Mouse (Mus musculus) kidney, embryonic 15.5 days (tissue): ENCODE measurements at regions not wholly inside any gene's neighbourhood (a gene's known extent, or its start where the extent isn't known, plus 50 kb on each side); places are given as distances from the start of the nearest gene placed in this dataset.

ENCODE experiments used
- ATAC-seq: fragments of 200-750 bp; cut with Nextera tagmentation; replicated peaks from 2 replicates; pipeline ENCODE4 v1.8.0; 2017; ENCODE audit warnings: moderate TSS enrichment; ENCODE audit not compliant: low FRiP score
- H3K27ac ChIP-seq: fragments of 300-500 bp; sonication (generic); 2 replicates; pipeline ENCODE4 v1.5.1; 2015; ENCODE audit warnings: mild to moderate bottlenecking, inconsistent platforms
- H3K27me3 ChIP-seq: fragments of 300-500 bp; sonication (generic); 2 replicates; pipeline ENCODE4 v1.6.1; 2015; ENCODE audit warnings: inconsistent platforms
- H3K36me3 ChIP-seq: fragments of 300-500 bp; sonication (generic); 2 replicates; pipeline ENCODE4 v1.6.1; 2015; ENCODE audit warnings: inconsistent platforms
- H3K4me1 ChIP-seq: fragments of 300-500 bp; sonication (generic); 2 replicates; pipeline ENCODE4 v1.6.1; 2015; ENCODE audit warnings: inconsistent platforms
- H3K4me2 ChIP-seq: fragments of 300-500 bp; sonication (generic); 2 replicates; pipeline ENCODE4 v1.6.1; 2015; ENCODE audit warnings: moderate library complexity, mild to moderate bottlenecking, inconsistent platforms
- H3K4me3 ChIP-seq: fragments of 300-500 bp; sonication (generic); replicated peaks from 2 replicates; pipeline ENCODE4 v1.5.1; 2015; ENCODE audit warnings: mild to moderate bottlenecking, inconsistent platforms
- H3K9ac ChIP-seq: fragments of 300-500 bp; sonication (generic); 2 replicates; pipeline ENCODE4 v1.6.1; 2015; ENCODE audit warnings: mild to moderate bottlenecking, inconsistent platforms
- H3K9me3 ChIP-seq: fragments of 300-500 bp; sonication (generic); replicated peaks from 2 replicates; pipeline ENCODE4 v1.6.1; 2016; ENCODE audit warnings: inconsistent platforms
- WGBS: fragments of 180-500 bp; shearing (Covaris S2); methylation state at CpG from one replicate; pipeline ENCODE4 v1.1.7; 2015; ENCODE audit warnings: mixed read lengths; 5-methylcytosine and 5-hydroxymethylcytosine counted together

DNA sequence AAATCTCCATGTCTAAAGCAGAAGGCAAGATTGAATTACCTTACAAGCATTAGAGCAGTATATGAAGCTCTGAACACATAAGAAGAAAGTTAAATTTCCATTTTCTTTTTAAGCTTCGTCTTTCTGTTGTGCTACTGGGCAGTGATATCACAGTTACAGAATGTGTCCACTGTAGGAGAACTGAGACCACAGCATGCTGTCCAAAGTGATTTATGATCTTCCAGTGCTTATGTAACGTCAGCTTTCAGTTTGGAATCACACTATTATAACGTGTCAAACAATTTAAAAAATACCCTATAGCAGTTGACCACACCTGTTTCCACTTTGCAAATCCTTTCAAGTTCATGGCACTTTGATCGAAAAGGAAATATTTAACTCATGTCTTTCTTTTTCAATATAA, 221.7 kb downstream of the Pros1 start:
- 51% methylated on average over 4 of the region's 4 CpGs for WGBS
- no peak for ATAC-seq
- H3K4me3 ChIP-seq, result no peak overlapping the region
- no peaks in the 10 kb centered on the region for H3K4me1 ChIP-seq
- no peak overlapping the region for H3K27ac ChIP-seq
- H3K9me3 ChIP-seq, result no peaks in the 10 kb centered on the region
- no peaks in the 10 kb centered on the region for H3K36me3 ChIP-seq
- no peak overlapping the region for H3K4me2 ChIP-seq
- no peak overlapping the region for H3K9ac ChIP-seq
- no peaks in the 10 kb centered on the region for H3K27me3 ChIP-seq

DNA sequence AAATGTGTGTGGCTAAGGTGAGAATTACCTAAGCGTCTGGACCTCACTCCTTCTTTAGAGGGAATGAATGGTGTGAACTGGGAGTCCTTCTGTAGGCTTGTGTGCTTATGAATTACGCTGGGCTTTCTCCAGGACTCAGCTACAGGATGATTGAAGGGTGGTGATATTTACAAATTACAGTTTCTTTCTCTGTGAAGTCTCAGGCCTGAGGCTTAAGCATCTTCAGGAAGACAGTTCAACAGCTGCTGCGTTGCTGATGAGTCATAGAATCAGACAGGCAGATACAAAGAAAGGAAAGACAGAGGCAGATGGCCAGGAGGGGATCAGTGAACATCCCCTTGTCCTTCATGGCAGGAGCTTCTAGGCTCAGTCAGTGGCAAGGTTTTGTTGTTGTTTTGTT, 227.3 kb downstream of the Pros1 start:
- Histone ChIP-seq H3K4me2 (no peak overlapping the region), H3K27ac (no peak overlapping the region), H3K36me3 (no peaks in the 10 kb centered on the region), H3K27me3 (no peaks in the 10 kb centered on the region), H3K4me3 (no peak overlapping the region), H3K9ac (no peak overlapping the region), H3K9me3 (no peaks in the 10 kb centered on the region), H3K4me1 (no peaks in the 10 kb centered on the region)
- no peak for ATAC-seq
- WGBS, result 70% methylated on average over 3 of the region's 3 CpGs

DNA sequence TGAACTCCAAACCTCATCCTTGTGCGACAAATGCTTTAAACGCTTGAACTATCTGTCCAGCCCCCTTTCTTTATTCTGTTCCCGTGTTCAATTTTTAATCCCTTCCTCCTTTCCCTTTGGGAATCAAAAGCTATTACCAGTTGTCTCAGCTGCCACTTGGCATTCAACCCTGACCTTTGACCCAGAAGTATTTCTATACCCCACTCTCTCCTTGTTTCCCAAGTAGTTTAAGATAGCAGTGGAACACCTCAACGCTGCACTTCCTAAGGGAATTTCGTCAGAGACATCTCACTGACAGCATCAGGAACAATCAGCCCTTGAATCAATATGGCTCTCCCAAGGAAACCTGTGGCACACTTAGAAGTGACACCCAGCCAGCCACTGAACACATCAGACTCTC, 229.1 kb downstream of the Pros1 start:
- H3K9ac ChIP-seq, result no peak overlapping the region
- ATAC-seq, result no peak
- H3K27me3 ChIP-seq, result no peaks in the 10 kb centered on the region
- no peak overlapping the region for H3K27ac ChIP-seq
- no peaks in the 10 kb centered on the region for H3K9me3 ChIP-seq
- no peaks in the 10 kb centered on the region for H3K4me1 ChIP-seq
- H3K36me3 ChIP-seq, result no peaks in the 10 kb centered on the region
- H3K4me3 ChIP-seq, result no peak overlapping the region
- WGBS, result 74% methylated on average over 5 of the region's 5 CpGs
- no peak overlapping the region for H3K4me2 ChIP-seq

DNA sequence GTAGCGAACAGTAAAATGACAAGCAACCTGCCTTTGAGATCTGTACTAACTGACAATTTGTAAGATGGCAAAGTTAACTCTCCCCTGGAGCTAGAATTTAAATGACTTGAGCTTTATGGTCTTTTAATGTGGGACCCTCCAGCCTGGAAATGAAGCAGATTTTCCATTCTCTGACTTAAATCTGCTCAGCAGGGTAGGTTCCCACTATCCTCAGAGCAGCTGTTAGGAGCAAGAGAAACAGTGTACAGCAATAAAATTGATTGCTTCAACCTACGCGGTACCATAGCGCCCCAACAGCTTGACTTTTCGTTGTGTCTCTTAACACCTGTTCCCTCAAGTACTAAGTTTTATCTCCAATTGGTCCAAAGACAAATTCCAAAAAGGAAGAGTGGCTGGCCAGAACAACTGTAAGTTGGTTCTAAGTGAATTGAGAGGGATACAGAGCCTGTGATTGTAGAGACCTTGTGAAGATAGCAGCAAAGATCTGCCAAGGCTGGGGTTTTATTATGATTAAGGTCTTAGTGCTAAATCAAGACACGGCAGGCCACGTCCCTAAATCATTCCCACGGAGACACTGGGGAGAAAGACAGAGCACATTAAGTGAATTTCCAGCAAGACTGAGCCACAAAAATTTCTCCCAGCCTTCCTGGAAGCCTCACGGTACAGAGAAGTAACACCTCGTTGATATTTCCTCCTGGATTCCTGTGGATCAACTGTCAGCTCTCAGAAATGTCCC, 230.1 kb downstream of the Pros1 start:
- WGBS, result 41% methylated on average over 10 of the region's 10 CpGs
- no peak for ATAC-seq
- no peaks in the 10 kb centered on the region for H3K27me3 ChIP-seq

DNA sequence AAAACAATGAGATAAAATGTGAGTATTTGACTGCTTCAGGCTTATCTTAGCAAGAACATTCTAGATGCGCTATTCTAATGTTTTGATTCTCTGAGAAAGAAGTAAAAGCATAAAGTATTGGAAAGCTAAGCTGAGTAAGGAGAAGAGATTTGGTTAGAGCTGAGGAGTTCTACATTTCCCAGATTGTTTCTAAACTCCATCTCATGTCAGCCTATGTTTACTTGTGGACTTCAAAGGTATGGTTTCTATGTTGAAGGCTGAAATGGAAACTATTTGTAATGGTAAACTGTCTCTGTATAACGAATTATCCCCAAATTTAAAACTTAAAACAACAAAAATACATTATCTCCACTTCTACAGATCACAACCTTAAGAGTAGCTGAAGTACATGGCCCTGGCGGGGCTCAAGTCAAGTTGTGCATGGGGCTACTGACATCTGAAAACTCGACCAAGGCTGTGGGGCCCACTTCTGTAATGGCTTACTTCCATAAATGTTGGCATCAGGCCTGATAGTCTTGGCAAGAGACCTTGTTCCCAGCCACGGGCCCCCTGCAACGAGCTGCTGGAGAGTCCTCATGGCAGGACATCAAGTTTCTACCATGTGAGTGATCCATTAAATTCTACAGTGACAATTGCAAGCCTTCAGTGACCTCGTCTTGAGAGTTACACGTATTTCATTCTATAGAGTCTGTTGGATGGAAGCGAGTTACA, 232.1 kb downstream of the Pros1 start:
- no peak for ATAC-seq
- Histone ChIP-seq H3K4me1 (no peaks in the 10 kb centered on the region), H3K9ac (no peak overlapping the region), H3K36me3 (no peaks in the 10 kb centered on the region), H3K4me2 (no peak overlapping the region), H3K27ac (no peak overlapping the region), H3K27me3 (no peaks in the 10 kb centered on the region), H3K4me3 (no peak overlapping the region), H3K9me3 (no peaks in the 10 kb centered on the region)
- WGBS, result 72% methylated on average over 9 of the region's 9 CpGs

More for the DNA sequence above, 230.1 kb downstream of the Pros1 start:
- H3K36me3 ChIP-seq, result no peaks in the 10 kb centered on the region
- H3K9me3 ChIP-seq, result no peaks in the 10 kb centered on the region
- H3K9ac ChIP-seq, result no peak overlapping the region
- H3K27ac ChIP-seq, result no peak overlapping the region
- H3K4me2 ChIP-seq, result no peak overlapping the region
- H3K4me1 ChIP-seq, result no peaks in the 10 kb centered on the region
- H3K4me3 ChIP-seq, result no peak overlapping the region

DNA sequence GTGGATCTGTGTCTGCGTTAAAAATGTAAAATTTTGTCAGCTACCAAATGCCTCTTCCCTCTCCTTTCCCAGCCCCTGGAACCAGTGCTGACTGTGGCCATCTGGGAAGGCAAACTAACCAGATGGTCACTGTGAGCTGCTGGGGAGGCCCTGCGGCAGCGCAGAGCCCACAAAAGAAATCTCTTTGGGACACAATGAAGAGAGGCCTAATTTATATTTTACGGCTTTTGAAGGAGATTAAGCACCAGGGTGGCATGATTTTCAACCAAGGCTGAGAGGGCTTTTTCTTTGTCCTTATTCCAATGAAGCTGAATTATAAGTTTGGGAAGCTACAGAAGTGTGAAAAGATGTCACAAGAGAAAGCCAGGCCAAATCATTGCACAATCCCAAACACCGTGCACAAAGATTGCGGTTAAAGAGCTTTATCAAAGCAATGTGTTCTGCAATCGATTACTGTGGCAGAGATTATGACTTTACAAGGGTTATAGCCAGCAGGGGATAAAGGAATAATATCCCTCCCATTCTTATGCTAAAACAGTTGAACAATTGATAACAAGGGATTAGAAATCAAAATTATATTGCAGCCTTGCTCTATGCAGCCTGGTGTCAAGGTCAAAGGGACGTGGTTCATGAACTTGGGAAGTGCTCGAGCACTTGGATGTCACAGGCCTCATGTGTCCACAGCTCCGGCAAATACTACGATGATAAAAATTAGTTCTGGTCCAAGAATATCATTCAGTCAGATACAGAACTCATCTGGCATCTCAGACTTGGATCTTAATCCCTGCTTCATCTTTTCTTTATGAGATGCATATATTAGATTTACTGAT, 237.6 kb downstream of the Pros1 start:
- Histone ChIP-seq H3K4me1 (no peaks in the 10 kb centered on the region), H3K4me2 (no peak overlapping the region), H3K9me3 (no peaks in the 10 kb centered on the region), H3K4me3 (no peak overlapping the region), H3K27ac (no peak overlapping the region), H3K27me3 (no peaks in the 10 kb centered on the region), H3K9ac (no peak overlapping the region), H3K36me3 (no peaks in the 10 kb centered on the region)
- no peak for ATAC-seq
- WGBS, result 53% methylated on average over 11 of the region's 11 CpGs

DNA sequence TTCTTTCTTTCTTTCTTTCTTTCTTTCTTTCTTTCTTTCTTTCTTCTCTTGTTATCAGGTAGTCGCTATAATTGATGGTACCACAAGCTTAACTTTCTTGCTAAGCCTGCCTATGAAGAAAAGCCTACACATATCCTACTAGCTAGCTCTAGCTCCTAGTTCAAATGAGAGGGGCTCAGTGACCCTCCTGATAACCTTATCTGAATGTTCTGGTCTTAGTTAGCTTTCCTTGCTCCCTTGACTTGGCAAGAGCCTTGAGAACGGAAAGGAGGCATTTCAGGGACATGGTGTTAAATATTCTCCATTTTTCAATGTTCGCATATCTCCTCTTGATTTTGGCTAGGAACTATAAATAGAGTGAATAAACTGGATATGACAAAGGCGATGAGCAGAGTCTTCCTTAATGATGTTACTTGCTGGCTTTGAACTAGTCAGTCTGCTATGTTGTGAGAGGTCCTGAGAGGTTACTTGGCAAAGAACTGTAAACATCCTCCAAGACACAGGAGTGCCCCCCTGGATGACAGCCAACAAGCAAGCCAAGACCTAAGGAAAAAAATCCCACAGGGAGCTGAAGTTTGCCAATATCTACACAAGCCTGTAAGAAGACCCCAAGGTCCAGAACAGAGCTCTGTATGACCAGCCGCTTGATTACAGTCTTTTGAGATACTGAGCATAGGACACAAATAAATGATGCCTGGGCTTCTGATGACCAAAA, 240.2 kb downstream of the Pros1 start:
- Histone ChIP-seq H3K9ac (no peak overlapping the region), H3K4me2 (no peak overlapping the region), H3K27me3 (no peaks in the 10 kb centered on the region), H3K27ac (no peak overlapping the region), H3K4me3 (no peak overlapping the region), H3K36me3 (no peaks in the 10 kb centered on the region), H3K4me1 (no peaks in the 10 kb centered on the region), H3K9me3 (no peaks in the 10 kb centered on the region)
- no peak for ATAC-seq
- 74% methylated on average over 5 of the region's 5 CpGs for WGBS

DNA sequence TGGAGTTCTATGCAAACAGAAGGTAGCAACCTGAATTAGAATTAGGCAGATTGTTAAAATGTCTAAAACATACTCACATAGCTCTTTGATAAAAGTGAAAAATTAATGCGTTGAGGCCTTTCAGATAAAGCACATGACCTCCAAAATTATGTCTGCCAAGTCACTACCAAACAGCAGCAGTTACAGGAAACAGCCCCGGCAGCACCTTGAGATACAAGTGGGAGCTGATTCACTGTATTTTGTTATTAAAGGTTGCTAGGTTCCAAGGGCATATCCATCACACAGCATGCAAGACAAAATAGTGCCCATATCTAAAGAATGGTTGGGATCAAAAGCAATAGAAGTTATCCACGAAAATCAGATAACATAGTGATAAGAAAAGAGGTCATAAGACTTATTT, 248.3 kb downstream of the Pros1 start:
- Histone ChIP-seq H3K9ac (no peak overlapping the region), H3K27me3 (no peaks in the 10 kb centered on the region), H3K4me3 (no peak overlapping the region), H3K4me2 (no peak overlapping the region), H3K9me3 (no peaks in the 10 kb centered on the region), H3K27ac (no peak overlapping the region), H3K4me1 (no peaks in the 10 kb centered on the region), H3K36me3 (no peaks in the 10 kb centered on the region)
- WGBS, result 77% methylated on average over 3 of the region's 3 CpGs
- no peak for ATAC-seq

DNA sequence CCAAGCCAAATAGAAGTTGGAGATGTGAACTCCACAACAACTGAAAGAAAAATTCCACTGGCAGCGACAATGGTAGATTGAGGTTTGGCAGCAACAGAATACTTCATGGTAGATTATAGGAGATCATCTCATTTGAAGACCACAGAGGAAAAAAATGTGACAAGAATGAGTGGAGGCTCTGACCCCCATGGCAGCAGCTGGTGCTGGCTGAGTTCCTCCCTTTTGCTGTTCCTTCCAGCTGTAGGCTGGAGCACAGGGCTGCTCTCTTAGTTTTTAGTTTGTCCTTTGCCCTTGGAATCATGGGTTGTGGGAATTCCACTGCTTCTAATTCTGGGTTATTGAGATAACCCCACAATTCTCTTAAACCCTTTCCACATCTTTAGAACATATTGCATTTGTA, 248.8 kb downstream of the Pros1 start:
- Histone ChIP-seq H3K4me3 (no peak overlapping the region), H3K4me2 (no peak overlapping the region), H3K4me1 (no peaks in the 10 kb centered on the region), H3K9ac (no peak overlapping the region), H3K36me3 (no peaks in the 10 kb centered on the region), H3K27me3 (no peaks in the 10 kb centered on the region), H3K27ac (no peak overlapping the region), H3K9me3 (no peaks in the 10 kb centered on the region)
- WGBS, result 79% methylated on average over 1 of the region's 1 CpGs
- ATAC-seq, result no peak

DNA sequence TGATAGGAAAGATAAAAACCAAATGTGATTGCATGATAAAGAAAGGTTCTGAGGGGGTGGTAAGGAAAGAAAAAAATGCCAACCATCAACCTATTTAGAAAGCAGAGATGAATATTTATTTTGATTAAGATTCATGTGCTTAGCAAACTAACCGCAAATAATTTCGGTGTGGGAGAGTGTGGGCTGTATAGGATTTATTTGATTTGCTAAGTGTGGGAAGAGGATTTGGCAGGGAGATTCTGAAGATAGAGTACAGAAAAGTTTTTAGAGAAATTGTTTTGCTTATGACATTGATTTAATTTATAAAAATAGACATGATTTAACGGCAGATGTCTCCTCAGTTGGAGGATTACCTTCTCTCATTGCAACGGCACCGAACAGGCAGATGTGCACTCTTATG, 250.3 kb downstream of the Pros1 start:
- no peak for ATAC-seq
- Histone ChIP-seq H3K9ac (no peak overlapping the region), H3K4me2 (no peak overlapping the region), H3K27ac (no peak overlapping the region), H3K4me3 (no peak overlapping the region), H3K9me3 (no peaks in the 10 kb centered on the region), H3K27me3 (no peaks in the 10 kb centered on the region), H3K36me3 (no peaks in the 10 kb centered on the region), H3K4me1 (no peaks in the 10 kb centered on the region)
- 84% methylated on average over 5 of the region's 5 CpGs for WGBS

DNA sequence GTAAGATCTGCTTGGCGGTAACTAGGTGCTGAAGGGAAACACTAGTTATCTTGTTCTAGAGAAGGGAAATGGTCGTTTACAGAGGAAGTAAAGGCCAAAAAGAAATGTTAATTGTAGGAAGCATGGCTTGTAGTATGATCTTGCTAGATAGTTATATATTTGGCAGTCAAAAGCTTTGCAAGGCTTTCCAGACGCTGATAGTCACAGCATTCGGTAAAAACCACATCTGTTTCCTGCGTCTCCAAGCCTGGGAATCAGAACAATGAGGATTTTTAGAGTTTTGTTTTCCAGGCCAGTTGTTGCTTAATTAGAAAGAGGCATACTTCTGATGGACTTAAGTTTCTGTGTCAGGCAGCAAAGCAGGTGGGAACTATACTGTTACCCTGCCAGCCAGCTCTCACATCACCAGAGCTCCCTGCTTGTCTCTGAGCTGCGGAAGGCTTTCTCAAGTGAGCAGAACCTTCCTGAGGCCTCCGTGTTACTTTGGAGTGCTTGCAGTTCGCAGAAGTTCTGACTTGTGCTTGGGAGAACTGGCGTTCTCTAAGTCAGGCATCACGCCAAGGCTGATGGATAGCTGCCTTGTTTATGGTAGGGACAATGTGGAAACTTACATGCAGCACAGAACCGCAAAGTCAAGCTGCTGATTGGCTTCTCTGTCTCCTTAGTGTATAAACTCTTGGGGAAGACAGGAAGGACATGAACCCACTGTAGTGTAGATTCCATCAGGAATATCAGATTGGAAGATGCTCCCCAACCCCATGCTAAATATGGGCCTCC, 251.0 kb downstream of the Pros1 start:
- no peaks in the 10 kb centered on the region for H3K27me3 ChIP-seq
- no peak overlapping the region for H3K4me2 ChIP-seq
- H3K9me3 ChIP-seq, result no peaks in the 10 kb centered on the region
- no peak overlapping the region for H3K27ac ChIP-seq
- 68% methylated on average over 11 of the region's 11 CpGs for WGBS
- H3K9ac ChIP-seq, result no peak overlapping the region
- no peaks in the 10 kb centered on the region for H3K36me3 ChIP-seq
- H3K4me3 ChIP-seq, result no peak overlapping the region
- no peaks in the 10 kb centered on the region for H3K4me1 ChIP-seq
- no peak for ATAC-seq
